Mouse (Mus musculus) inflammation-experienced regulatory T-cells, adult 16 weeks (primary cell): ENCODE data around the gene Afg3l1. TPM values are rescaled to one million over a fixed set of nuclear protein-coding genes. Genes with fewer than 3 reads are reported as not detected.

Source experiments
- polyA plus RNA-seq: library from polyadenylated mRNA; unstranded; fragments of 100-300 nt; shearing (Covaris generic); gene quantifications from one replicate; pipeline ENCODE4 v1.2.1, GENCODE M21; 2017

Gene Afg3l1
- 82.0 TPM for polyA plus RNA-seq

DNA sequence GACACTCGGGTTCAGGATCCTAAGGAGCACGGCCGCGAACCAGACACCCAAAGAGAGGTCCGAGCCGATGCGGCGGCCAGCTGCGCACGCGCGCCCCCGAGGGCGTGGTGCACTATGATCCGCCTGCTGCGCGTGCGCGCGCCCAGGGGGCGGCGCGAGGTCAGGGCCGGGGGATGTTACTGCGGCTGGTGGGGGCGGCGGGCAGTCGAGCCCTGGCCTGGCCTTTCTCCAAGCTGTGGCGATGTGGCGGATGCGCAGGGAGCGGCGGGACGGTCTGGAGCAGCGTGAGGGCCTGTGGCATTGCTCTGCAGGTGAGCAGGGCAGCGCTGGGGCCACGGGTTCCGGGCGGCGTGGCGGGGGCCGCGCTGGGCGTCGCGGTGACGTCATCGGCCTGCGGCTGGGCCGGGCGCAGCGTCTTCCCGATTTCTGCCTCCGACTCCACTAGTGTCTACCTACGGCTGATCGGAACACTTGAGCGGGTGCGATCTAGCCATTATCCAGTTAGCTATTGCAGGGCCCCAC, at the start of gene Afg3l1:
Afg3l1 (plus strand) TSS at position 167 of the 522 bp plus-strand sequence.

DNA sequence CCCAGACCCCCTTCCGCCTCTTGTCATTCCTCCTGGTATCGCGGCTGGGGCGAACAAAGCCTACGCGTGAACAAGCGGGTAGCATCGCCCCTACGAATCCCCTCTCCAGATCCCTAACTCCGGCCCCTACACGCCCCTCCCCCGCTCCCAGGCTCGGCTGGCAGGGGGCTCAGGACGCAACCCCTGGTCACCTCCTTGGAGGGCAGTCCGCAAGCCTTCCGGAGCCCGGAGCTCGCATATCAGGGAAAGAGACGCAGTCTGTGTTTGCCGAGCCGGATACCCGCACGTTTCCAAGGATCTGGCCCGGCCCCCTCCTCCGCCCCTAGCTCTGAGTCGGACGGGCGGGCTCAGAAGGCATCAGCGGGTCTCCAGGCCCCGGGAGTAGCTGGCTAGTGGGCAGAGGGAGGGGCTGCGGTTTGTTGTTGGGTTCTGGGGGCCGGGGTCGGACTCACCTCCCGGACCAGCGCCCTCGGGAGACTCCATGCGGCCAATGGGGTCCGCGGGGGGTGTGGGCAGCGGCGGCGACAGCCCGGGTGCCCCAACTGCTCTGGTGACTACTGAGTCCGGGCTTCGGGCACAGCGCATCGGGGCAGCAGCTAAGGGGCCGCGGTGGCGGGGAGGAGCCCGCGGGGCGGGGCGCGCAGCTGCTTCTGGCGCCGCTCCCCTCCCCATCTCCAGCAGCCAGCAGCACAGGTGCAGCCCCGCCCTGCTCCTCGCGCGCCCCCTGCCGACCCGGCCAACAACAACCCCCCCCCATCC, 37.3 kb downstream of the Afg3l1 start, which contains the start of gene Dbndd1:
Dbndd1 (minus strand) TSS at position 683 of the 759 bp plus-strand sequence.

DNA sequence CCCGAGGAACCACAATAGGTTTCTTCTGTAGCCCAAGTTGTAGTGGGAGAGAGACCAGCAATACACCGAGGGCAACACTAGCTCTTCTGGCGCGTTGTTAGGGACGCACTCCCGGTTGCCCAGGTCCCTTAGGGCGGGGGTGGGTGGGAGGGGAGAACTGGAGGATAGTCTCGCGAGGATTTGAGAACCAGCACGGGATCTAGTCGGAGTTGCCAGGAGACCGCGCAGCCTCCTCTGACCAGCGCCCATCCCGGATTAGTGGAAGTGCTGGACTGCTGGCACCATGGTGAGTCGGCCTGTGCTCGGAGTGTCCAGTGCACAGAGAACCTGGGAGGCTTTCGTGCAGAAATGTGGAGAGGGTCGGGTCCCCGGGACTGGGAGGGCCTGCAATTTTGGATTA, 41.0 kb downstream of the Afg3l1 start, which contains the start of gene Gas8:
Gas8 (plus strand) TSS at position 168 of the 400 bp plus-strand sequence.

Other genes with a start within 250 kb of the Afg3l1 start
- 12.4 TPM for gene Spata2l, start 241.7 kb upstream of the Afg3l1 start, polyA plus RNA-seq
- 31.9 TPM for gene Zfp276, start 223.7 kb upstream of the Afg3l1 start, polyA plus RNA-seq
- gene Vps9d1, start 223.6 kb upstream of the Afg3l1 start, polyA plus RNA-seq = 21.4 TPM
- gene Fanca, start 159.3 kb upstream of the Afg3l1 start, polyA plus RNA-seq = 13.9 TPM
- not detected for gene Spire2, start 145.2 kb upstream of the Afg3l1 start, polyA plus RNA-seq
- gene Tcf25, start 104.2 kb upstream of the Afg3l1 start, polyA plus RNA-seq = 350 TPM
- not detected for gene Mc1r, start 70.8 kb upstream of the Afg3l1 start, polyA plus RNA-seq
- gene Tubb3, start 66.5 kb upstream of the Afg3l1 start, polyA plus RNA-seq = not detected
- 17.4 TPM for gene Def8, start 54.4 kb upstream of the Afg3l1 start, polyA plus RNA-seq
- 0.35 TPM for gene Dbndd1, start 37.6 kb downstream of the Afg3l1 start, polyA plus RNA-seq
- 10.0 TPM for gene Gas8, start 40.9 kb downstream of the Afg3l1 start, polyA plus RNA-seq
- not detected for gene Rhou, start 176.0 kb downstream of the Afg3l1 start, polyA plus RNA-seq